Mouse (Mus musculus) forelimb bud, embryonic 11.5 days (tissue): Measurements from ENCODE around the gene Lrmp.

ENCODE experiments used
- DNase-seq: peaks from one replicate; pipeline ENCODE4 v3.0.0-alpha.2; 2012; ENCODE audit warnings: low read depth, low spot score

The Lrmp gene

DNA sequence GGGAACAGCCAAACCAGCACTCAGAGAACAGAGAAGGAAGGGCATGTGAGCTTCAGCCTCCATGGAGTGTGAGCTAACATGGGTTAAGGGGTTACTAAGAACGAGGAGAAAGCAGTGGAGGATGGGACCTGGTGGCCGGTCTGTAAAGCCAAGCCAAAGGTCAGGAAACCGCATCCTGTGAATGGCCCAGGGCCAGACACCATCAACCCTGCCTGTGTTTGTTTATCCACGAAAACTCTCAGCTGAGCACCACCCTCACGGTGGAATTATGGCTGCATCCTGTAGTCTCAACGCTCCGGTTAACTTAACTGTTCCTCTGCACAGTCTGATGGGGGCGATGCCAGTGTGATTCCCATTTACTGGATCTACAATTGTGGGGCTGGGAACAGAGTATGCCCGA is 20.4 kb downstream of the Lrmp start:
- no peak for DNase-seq

DNA sequence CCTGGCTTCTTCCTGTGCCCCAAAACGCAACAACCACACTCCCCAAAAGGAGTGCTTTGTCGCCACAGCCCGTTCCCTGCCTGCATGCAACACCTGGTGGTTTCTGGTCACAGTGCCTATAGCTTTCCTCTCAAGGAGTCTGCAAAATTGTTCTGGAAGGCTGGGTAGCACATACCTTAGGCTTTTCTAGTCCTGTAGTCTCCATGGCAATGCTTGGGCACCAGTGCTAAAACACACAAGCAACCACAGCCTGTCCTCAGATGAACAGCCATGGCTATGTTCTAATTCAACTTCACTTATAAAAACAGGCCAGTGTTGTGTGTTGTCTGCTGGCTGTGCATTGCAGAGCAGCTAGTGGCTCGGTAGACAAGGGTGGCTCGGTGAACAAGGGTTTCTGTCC is 21.4 kb downstream of the Lrmp start:
- no peak for DNase-seq

DNA sequence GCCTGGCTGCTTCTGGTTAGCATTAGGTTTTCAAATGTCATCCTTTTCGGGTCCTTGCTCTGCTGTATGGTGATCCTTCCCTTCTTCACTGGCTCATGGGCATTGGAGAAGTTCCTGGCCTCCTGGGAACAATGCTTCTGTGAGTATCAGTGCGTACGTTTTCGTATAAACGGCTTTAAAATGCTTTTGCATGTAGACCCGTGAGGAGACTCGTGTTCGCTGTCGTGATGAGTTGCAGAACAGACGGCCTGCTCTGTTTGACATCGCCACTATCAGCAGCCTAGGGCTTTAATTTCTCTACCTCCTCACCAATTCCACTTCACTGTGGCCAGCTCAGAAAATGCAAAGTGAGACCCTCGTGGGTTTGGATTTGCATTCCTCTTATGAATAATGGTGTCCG is 23.8 kb downstream of the Lrmp start:
- no peak for DNase-seq

DNA sequence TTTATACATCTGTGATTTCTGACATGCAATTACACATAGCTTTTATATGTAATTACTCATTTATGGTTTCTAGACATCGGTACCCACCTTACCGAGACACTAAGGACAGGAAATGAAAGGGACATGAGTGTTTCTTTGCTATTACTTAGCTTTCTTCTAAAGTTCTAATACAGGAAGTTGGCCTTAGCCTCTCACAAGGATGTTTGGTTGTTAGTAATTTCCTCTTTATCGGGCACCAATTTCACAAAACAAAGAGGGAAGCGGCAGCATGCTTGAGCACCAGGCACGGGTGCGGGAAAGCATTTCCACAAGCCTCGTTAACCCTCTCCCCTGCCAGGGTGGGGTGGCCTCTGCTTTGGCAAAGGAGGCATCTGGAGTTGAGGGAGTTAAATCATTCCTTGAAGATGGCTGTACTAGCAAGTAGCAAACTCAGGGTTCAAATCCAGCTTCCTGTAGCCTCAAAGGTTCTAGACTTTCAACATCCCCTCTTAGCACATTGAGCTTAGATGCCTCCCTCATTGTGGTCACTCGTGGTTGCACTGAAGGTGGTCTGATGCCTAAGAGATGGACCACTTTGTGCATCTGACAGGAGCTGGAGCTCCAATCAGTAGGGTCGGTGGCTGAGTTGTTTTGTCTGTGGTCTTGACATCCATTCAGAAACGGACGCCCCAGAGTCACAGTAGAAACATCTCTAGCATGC is 24.5 kb downstream of the Lrmp start:
- DNase-seq: no peak

DNA sequence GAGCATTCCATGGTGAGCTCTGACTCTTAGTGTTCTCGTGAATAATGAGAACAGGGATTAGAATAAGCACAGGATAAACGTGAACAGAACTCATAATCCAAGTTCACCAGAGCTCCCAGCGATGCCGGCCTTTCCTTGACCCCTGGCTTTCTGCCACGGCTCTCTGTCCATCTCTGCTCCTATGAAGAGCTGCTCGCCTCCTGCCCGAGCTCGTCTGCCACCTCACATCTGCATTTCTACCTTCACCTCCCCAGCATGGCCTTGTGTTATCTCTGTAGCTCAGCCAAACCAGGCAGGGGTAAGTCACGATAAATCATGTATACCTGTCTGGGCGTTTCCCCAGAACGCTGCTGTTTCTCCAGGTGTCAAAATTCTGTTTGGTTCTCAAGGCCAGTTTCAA is 25.3 kb downstream of the Lrmp start:
- no peak for DNase-seq

DNA sequence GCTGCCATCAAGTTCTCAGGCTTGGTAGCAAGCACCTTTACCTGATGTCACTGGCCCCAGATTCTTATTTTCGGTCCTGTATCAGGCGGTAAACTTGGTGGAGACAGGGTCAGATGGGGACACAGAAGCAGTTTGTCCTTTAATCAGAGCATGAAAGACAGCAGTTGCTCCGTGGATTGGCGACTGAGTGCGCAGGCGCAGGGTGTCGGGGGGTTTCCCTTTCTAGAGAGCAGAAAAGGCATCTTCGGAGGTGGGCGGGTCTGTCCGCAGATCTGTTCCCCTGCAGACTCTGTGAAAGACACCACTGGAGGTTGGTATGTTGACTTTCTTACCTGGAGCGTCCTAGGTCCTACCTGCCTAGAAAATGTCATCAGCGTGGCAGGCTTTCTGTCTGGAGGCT is 26.4 kb downstream of the Lrmp start:
- DNase-seq: no peak

GRCm38 (mm10) chr6:145145173-145145572 is 29.7 kb downstream of the Lrmp start:
- DNase-seq: no peak

GRCm38 (mm10) chr6:145147716-145148115 is 32.3 kb downstream of the Lrmp start:
- DNase-seq: no peak

DNA sequence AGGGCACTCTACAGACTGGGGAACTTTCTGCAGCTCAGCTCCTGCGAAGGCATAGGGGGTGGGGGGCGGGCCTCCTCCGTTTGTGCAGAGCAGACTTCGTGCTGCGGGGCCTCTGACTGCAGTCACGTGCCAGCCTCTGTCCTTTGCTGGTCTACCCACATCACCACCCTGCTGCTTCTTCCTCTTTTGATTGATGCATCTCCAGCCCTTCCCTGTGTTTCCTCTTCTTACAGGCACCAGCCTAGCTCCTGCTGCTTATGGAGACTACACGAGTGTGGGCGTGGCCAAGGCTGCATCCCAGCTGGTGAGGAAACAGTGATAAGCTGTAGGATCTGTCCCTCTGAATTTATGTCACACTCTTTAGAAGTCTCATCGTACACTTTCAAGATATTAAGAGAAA is 33.6 kb downstream of the Lrmp start:
- no peak for DNase-seq

DNA sequence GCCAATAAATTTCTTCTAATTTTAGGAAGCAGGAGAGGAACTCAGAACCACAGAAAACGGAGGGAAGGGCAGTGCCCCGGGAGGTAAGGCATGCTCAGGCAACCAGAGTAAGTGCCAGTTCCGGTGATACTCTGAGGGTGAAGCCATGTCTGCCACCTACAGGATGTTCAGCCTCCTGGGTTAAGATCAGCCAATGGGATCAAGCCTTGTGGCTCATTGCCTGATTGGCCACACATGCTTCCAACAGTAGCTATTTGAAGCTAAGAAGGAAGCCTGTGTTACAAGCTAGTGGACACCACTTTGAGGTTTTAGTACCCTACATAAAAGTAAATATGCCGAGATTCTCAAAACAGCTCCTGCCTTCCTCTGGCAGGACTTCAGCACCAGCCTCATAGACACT is 43.2 kb downstream of the Lrmp start:
- DNase-seq: no peak

DNA sequence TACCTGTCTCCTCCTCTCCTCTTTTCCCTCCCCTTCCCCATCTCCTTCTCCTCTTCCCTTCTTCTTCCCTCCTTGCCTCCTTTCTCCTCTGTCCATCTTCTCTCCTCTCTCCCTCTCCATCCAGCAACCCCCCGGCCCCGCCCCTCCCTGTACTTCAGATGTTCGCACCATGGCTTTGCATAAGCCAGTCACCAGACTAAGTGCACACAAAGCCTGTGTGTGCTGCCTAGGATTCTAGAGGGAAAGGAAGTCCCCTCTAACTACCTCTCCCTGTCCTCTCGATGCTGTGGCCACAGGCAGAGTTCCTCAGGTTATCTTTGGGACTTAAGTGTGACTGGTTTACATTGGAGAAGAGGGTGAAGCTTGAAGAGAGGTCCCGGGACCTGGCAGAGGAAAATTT is 45.1 kb downstream of the Lrmp start:
- no peak for DNase-seq

GRCm38 (mm10) chr6:145171892-145172606 is 56.6 kb downstream of the Lrmp start:
- no peak for DNase-seq

- DNase-seq: peak; percentile 64
Observed at GRCm38 (mm10) chr6:145173781-145174191, 58.3 kb downstream of the Lrmp start.

GRCm38 (mm10) chr6:145175571-145175981 is 60.1 kb downstream of the Lrmp start:
- no peak for DNase-seq

DNA sequence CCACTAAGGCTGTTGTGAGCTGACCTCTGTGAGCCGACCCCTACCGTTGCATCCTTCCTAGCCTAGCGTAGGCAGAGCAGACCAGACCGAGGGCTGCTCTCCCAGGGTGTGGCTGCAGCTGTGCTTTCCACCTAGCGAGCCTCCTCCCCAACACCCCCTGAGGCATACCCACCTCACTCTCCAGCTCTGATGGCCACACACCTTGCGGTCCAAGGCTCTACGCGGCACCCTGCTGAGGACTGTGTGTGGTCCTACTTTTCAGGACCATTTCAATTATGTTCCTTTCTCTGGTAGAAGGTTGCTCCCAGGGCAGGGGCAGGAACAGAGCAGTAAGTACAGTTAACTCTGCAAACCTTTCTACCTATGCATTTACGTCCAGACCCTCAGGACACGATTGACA is 61.0 kb downstream of the Lrmp start:
- DNase-seq: peak; percentile 37

- DNase-seq: peak; percentile 65
Observed at GRCm38 (mm10) chr6:145179665-145180064, 64.2 kb downstream of the Lrmp start.

GRCm38 (mm10) chr6:145182044-145182443 is 66.6 kb downstream of the Lrmp start:
- DNase-seq: no peak

GRCm38 (mm10) chr6:145186096-145186495 is 70.6 kb downstream of the Lrmp start:
- DNase-seq: no peak

DNA sequence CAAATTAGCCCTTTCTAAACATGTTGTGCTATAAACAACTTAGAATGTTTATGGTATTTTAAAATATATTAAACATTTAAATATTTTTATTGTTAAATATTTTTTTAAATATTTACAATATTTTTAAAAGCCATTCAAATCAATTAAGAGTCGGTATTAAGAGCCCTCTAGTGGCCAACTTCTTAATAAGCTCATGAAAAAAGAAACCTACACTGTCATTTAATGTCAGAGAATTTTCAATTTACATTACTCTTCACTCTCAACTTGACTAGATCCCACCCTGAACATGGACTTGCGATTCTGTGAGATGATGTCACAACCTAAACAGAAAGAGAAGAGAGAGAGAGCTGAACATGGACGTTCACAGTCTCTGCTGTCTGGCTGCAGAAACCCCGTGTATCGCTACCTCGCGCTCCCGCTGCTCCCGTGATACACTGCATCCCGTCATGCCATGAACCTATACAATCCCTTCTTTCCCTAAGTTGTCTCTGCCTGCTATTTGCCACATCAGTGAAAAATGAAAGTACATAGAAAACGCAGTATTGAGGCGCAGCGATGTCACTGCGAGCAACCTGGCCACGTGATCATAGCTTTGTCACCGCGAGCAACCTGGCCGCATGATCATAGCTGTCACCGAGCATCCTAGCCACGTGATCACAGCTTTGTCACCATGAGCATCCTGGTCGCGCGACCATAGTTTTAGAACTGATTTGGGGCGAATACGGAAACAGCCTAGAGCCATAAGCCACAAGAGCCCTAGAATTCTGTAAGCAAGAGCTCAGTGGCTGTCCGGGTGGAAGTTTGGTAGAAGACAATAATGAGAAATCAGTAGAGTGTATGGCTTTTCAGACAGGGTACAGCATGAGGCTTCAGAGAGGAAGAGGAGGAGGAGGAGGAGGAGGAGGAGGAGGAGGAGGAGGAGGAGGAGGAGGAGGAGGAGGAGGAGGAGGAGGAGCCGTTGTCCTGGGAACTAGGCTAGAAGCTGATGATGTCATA is 71.9 kb downstream of the Lrmp start:
- peak; percentile 30 for DNase-seq

DNA sequence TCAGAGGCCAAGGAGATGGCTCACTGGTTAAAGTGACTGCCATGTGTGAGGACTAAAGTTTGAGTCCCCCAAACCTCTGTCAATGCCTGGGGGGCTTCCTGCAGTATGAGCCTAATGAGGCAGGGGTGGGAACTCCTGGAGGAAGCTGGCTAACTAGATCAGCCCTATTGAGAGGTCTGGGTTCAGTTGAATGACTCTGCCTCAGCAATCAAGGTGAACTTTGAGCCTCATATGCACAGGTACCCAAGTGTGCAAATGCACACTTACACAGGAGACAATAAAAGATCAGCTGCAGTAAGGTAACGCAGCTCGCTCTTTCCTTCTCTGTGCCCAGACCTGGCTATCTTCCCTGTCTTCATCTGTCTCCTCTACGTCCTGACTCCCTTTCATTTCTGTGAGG is 77.6 kb downstream of the Lrmp start:
- no peak for DNase-seq

DNA sequence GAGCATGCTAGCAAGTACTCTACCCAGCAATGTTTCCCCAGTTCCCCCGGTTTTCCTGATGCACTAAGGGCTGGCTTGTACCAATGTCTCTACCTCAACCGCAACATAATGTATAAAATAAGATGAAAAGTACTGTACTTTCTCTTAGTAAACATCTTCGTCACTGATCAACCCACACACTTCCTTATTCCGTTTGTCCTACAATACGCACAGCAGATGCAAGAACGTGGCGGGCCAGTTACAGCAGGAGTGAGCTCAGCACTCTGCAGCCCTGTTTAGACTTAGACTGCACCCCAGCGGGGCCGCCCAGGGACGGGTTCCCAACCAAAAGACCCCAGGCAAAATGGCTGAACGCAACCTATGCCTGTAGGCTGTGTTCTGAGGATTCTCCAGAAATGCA is 78.0 kb downstream of the Lrmp start:
- DNase-seq: no peak
